Comparison of ENCODE assay signal across 9 mouse cellular contexts in genomic region chr2:176423294-176423693, GRCm38 (mm10). TPM values are rescaled to one million over a fixed set of nuclear protein-coding genes. Genes with fewer than 3 reads are reported as not detected.
DNase-seq lines count a peak whose midpoint lies in the region; ATAC-seq lines count a peak whose summit lies in the region.
"Not testable (repeated sequence)": the region's sequence is repeated elsewhere in the genome, so short reads cannot be mapped to it uniquely, and the experiment has no call there.
"Had no signal": no experiment of that assay in that cellular context is flagged by ENCODE, and none has a peak within 500 bp of the region (broad histone marks: within the 10 kb centered on the region; RNA-seq: fewer than 3 reads in every experiment).

Gene Gm14435, plus strand, starts transcription at chr2:176423594.

- not testable (repeated sequence) for H3K9me3 ChIP-seq in forebrain, embryonic 12.5 days; heart, embryonic 13.5 days; hindbrain, embryonic 16.5 days (ENCODE audit: control insufficient read depth, low read length); limb, embryonic 11.5 days (ENCODE audit: control insufficient read depth, low read length); midbrain, embryonic 16.5 days (replicated peaks; ENCODE audit: control insufficient read depth, low read length, poor library complexity, severe bottlenecking)

- not testable (repeated sequence) for DNase-seq in adrenal gland, postnatal 36 days; layer of hippocampus, postnatal 10 days (ENCODE audit: low spot score in 2 of 2); limb, embryonic 11.5 days (ENCODE audit: low spot score)

- no CpG with 5 or more reads among the region's 6 CpGs for WGBS in forebrain, embryonic 12.5 days
- no CpG with 5 or more reads among the region's 6 CpGs for WGBS in heart, embryonic 13.5 days
- no CpG with 5 or more reads among the region's 6 CpGs for WGBS in hindbrain, embryonic 16.5 days
- WGBS in limb, embryonic 11.5 days = no CpG with 5 or more reads among the region's 6 CpGs
- WGBS in midbrain, embryonic 16.5 days = no CpG with 5 or more reads among the region's 6 CpGs

- not testable (repeated sequence) for H3K4me3 ChIP-seq in forebrain, embryonic 12.5 days (replicated peaks); heart, embryonic 13.5 days; hindbrain, embryonic 16.5 days (ENCODE audit: low read length); limb, embryonic 11.5 days (ENCODE audit: low read depth, low read length); midbrain, embryonic 16.5 days (ENCODE audit: low read depth, low read length)

- H3K9ac ChIP-seq in forebrain, embryonic 12.5 days; heart, embryonic 13.5 days; hindbrain, embryonic 16.5 days (ENCODE audit: low read depth, low read length); limb, embryonic 11.5 days (ENCODE audit: low read length); midbrain, embryonic 16.5 days (ENCODE audit: low read depth, low read length): not testable (repeated sequence)

- ATAC-seq in forebrain, embryonic 12.5 days (ENCODE audit: low FRiP score); heart, embryonic 13.5 days (ENCODE audit: extremely low read depth, insufficient number of reproducible peaks, low FRiP score, low TSS enrichment); hindbrain, embryonic 16.5 days; limb, embryonic 11.5 days (ENCODE audit: insufficient number of reproducible peaks, low FRiP score, low TSS enrichment, low read depth); midbrain, embryonic 16.5 days: not testable (repeated sequence)

- H3K36me3 ChIP-seq in forebrain, embryonic 12.5 days (replicated peaks); heart, embryonic 13.5 days; hindbrain, embryonic 16.5 days (ENCODE audit: control insufficient read depth, insufficient read depth, low read length); limb, embryonic 11.5 days (ENCODE audit: control insufficient read depth, insufficient read depth, low read length); midbrain, embryonic 16.5 days (ENCODE audit: control insufficient read depth, insufficient read depth, low read length): not testable (repeated sequence)

- H3K27ac ChIP-seq in forebrain, embryonic 12.5 days; heart, embryonic 13.5 days (replicated peaks); hindbrain, embryonic 16.5 days (ENCODE audit: low read depth, low read length); limb, embryonic 11.5 days (replicated peaks; ENCODE audit: low read depth, low read length); midbrain, embryonic 16.5 days (ENCODE audit: low read length): not testable (repeated sequence)

- not testable (repeated sequence) for H3K4me2 ChIP-seq in forebrain, embryonic 12.5 days; heart, embryonic 13.5 days; hindbrain, embryonic 16.5 days (ENCODE audit: low read length); limb, embryonic 11.5 days (ENCODE audit: low read depth, severe bottlenecking); midbrain, embryonic 16.5 days (ENCODE audit: low read length)

- not testable (repeated sequence) for H3K4me1 ChIP-seq in forebrain, embryonic 12.5 days; heart, embryonic 13.5 days; hindbrain, embryonic 16.5 days (ENCODE audit: control insufficient read depth, insufficient read depth, low read depth, low read length); limb, embryonic 11.5 days (ENCODE audit: control insufficient read depth, insufficient read depth, low read length); midbrain, embryonic 16.5 days (ENCODE audit: control insufficient read depth, insufficient read depth, low read length)

- H3K27me3 ChIP-seq in forebrain, embryonic 12.5 days; heart, embryonic 13.5 days (replicated peaks); hindbrain, embryonic 16.5 days (replicated peaks; ENCODE audit: control insufficient read depth, insufficient read depth, low read length); limb, embryonic 11.5 days (ENCODE audit: control insufficient read depth, insufficient read depth, low read length); midbrain, embryonic 16.5 days (ENCODE audit: control insufficient read depth, insufficient read depth, low read depth, low read length): not testable (repeated sequence)

RNA-seq across cellular contexts. Expression of gene Gm14435, which starts in this region (rescaled TPM):
- total RNA-seq in adrenal gland, postnatal 36 days (2021) = 10 to 100 TPM; 12.7 to 12.9 TPM
- polyA plus RNA-seq in forebrain, embryonic 12.5 days (2016; fragmentation: Nextera tagmentation; extraction: Ambion mirVana) = 10.6 and 13.6 TPM in 2 replicates
- 13.1 and 14.6 TPM in 2 replicates for polyA plus RNA-seq in heart, embryonic 13.5 days (2015; fragmentation: Nextera tagmentation; extraction: Ambion mirVana)
- polyA plus RNA-seq in hindbrain, embryonic 16.5 days (2015; fragmentation: Nextera tagmentation; extraction: Ambion mirVana) = 10.3 and 14.4 TPM in 2 replicates
- 10 to 100 TPM; 15.7 to 19.0 TPM for total RNA-seq in layer of hippocampus, postnatal 10 days (2021)
- polyA plus RNA-seq in limb, embryonic 11.5 days (2014; fragmentation: Nextera tagmentation; extraction: Ambion mirVana) = 12.0 and 12.5 TPM in 2 replicates
- polyA plus RNA-seq in midbrain, embryonic 16.5 days (2015; fragmentation: Nextera tagmentation; extraction: Ambion mirVana) = 11.1 and 13.1 TPM in 2 replicates
- total RNA-seq: hematopoietic stem cell, adult 5-6 weeks had no signal
- polyA plus RNA-seq: G1E had no signal
